Mouse (Mus musculus): ENCODE measurements around the gene Zglp1. TPM values are rescaled to one million over a fixed set of nuclear protein-coding genes. Genes with fewer than 3 reads are reported as not detected.

Gene Zglp1
- total and polyA plus RNA-seq, 3 experiments = 1.1 to 8.0 TPM; not detected in 1

DNA sequence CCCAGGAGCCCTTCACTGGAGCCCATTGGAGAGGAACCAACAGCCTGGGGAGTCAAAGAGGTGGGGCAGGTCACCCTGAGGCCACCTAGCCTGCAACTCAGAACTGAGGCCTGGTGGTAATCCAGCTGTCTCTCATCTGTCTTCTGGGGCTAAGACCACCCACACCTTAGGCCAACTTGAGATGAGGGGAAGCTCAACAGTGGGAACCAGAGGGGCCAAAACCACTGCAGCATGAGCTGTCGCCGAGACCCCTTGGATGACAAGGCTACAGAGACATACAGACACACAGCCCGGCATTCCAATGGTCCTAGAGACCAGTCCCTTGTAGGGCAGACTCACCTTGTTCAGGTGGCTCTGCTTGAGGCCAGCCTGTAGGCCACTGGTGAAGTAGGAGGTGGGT is 8.7 kb upstream of the Zglp1 start:
- Histone ChIP-seq H3K79me2 (ENCODE audit: control insufficient read depth, insufficient read depth, low read length, poor library complexity) (peaks cover 30% of the 10 kb centered on the region), H3K4me3 (ENCODE audit: control insufficient read depth in 1 of 2, insufficient read depth in 1 of 2, low read depth in 2 of 2, low read length in 2 of 2) (no peak overlapping the region), H3K4me1 (ENCODE audit: control insufficient read depth in 1 of 2, insufficient read depth in 2 of 2, low read length in 2 of 2) (peaks cover 9 to 17% of the 10 kb centered on the region in 2 experiments; a peak in 3 of 4 replicates), H3K9ac (ENCODE audit: control insufficient read depth, low read depth, low read length, poor library complexity, severe bottlenecking) (no peak overlapping the region), H3K36me3 (ENCODE audit: control insufficient read depth in 1 of 2, insufficient read depth in 2 of 2, low read length in 2 of 2) (peaks cover 19 to 35% of the 10 kb centered on the region in 2 experiments), H3K9me3 (replicated peaks; ENCODE audit: insufficient read depth, low read length) (no peaks in the 10 kb centered on the region), H3K27me3 (ENCODE audit: control insufficient read depth in 1 of 2, insufficient read depth in 2 of 2, low read length in 2 of 2) (no peaks in the 10 kb centered on the region), H3K27ac (ENCODE audit: control insufficient read depth, low read depth, low read length) (no peak overlapping the region)
- DNase-seq (ENCODE audit: low read depth, low spot score) = no peak
- TF ChIP-seq USF2 (IDR thresholded peaks at IDR 0.05; ENCODE audit: borderline replicate concordance in 1 of 2, insufficient read depth in 1 of 2, low read depth in 1 of 2, low read length in 2 of 2) (no peak), ELF1 (IDR thresholded peaks at IDR 0.05; ENCODE audit: low read depth, low read length) (no peak), POLR2A (IDR thresholded peaks at IDR 0.05; ENCODE audit: control insufficient read depth in 1 of 2, insufficient read depth in 1 of 2, low read depth in 1 of 2, low read length in 2 of 2, poor library complexity in 1 of 2) (peak in 1 of 2 experiments; percentile 12; a peak in 1 of 4 replicates)

DNA sequence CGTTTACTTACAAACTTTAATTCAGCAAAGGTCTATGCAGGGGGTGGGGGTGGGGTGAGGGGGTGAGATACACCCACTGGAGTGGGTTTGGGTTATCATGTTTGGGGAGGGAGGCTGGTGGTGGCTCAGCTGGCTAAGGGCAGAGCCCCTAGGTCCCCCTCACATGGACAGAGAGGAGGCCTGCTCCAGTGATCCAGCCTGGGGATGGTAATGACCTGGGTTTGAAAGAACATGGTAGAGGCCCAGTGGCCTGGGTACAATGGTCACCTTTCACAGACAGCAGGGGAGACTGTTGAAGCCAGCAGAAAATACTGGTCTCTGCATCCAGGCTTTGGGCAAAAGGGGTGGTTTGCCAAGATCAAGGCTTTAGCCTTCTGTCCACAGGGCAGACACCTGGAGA is 7.3 kb upstream of the Zglp1 start:
- peak overlapping the region; percentile 68 for H3K9ac ChIP-seq (ENCODE audit: control insufficient read depth, low read depth, low read length, poor library complexity, severe bottlenecking)
- H3K36me3 ChIP-seq (ENCODE audit: control insufficient read depth in 1 of 2, insufficient read depth in 2 of 2, low read length in 2 of 2) = peaks cover 19 to 32% of the 10 kb centered on the region in 2 experiments
- H3K27me3 ChIP-seq (ENCODE audit: control insufficient read depth in 1 of 2, insufficient read depth in 2 of 2, low read length in 2 of 2) = no peaks in the 10 kb centered on the region
- TF ChIP-seq CHD1 (IDR thresholded peaks at IDR 0.05; ENCODE audit: low read depth, low read length) = no peak
- no peak for TF ChIP-seq CTCF (IDR thresholded peaks at IDR 0.05 in 2 of 3, conservative IDR thresholded peaks at IDR 0.05 in 1 of 3; ENCODE audit: control insufficient read depth in 1 of 3, insufficient read depth in 1 of 3, low read depth in 2 of 3, low read length in 3 of 3, poor library complexity in 1 of 3, severe bottlenecking in 1 of 3)
- TF ChIP-seq GABPA (IDR thresholded peaks at IDR 0.05; ENCODE audit: low read depth, low read length) = no peak
- no peak for TF ChIP-seq ELF1 (IDR thresholded peaks at IDR 0.05; ENCODE audit: low read depth, low read length)
- TF ChIP-seq NELFE (IDR thresholded peaks at IDR 0.05; ENCODE audit: low read depth, low read length) = no peak
- TF ChIP-seq NRF1 (IDR thresholded peaks at IDR 0.05; ENCODE audit: insufficient read depth, low read depth, low read length, poor library complexity, severe bottlenecking) = no peak
- no peak for TF ChIP-seq TAL1 (IDR thresholded peaks at IDR 0.05; ENCODE audit: low read length)
- no peak for TF ChIP-seq KAT2A (conservative IDR thresholded peaks at IDR 0.05; ENCODE audit: low read depth, low read length)
- no peak for TF ChIP-seq ZMIZ1 (IDR thresholded peaks at IDR 0.05; ENCODE audit: low read depth, low read length)
- no peak for TF ChIP-seq TBP (IDR thresholded peaks at IDR 0.05; ENCODE audit: low read depth, low read length)
- TF ChIP-seq SMC3 (IDR thresholded peaks at IDR 0.05; ENCODE audit: low read depth, low read length) = no peak
- no peak for TF ChIP-seq E2F4 (IDR thresholded peaks at IDR 0.05; ENCODE audit: borderline replicate concordance, low read depth, low read length)
- no peak for TF ChIP-seq UBTF (IDR thresholded peaks at IDR 0.05; ENCODE audit: borderline replicate concordance, insufficient read depth, low read depth, low read length)
- peak overlapping the region in 1 of 2 experiments; percentile 62; a peak in 2 of 4 replicates for H3K4me3 ChIP-seq (ENCODE audit: control insufficient read depth in 1 of 2, insufficient read depth in 1 of 2, low read depth in 2 of 2, low read length in 2 of 2)
- H3K4me1 ChIP-seq (ENCODE audit: control insufficient read depth in 1 of 2, insufficient read depth in 2 of 2, low read length in 2 of 2) = peaks cover 9 to 17% of the 10 kb centered on the region in 2 experiments; a peak in 3 of 4 replicates
- H3K9me3 ChIP-seq (replicated peaks; ENCODE audit: insufficient read depth, low read length) = no peaks in the 10 kb centered on the region
- H3K79me2 ChIP-seq (ENCODE audit: control insufficient read depth, insufficient read depth, low read length, poor library complexity) = peaks cover 35% of the 10 kb centered on the region
- H3K27ac ChIP-seq (ENCODE audit: control insufficient read depth, low read depth, low read length) = no peak overlapping the region
- no peak for DNase-seq (ENCODE audit: low read depth, low spot score)

Data from MEL (cell line).